Mouse (Mus musculus): ENCODE data around the gene 1700012B09Rik.

1700012B09Rik gene

GRCm38 (mm10) chr9:14739498-14740150 is 31.2 kb downstream of the 1700012B09Rik start:
- no peak for ATAC-seq (ENCODE audit: insufficient number of reproducible peaks, low FRiP score, low TSS enrichment)

GRCm38 (mm10) chr9:14730941-14731541 is 39.8 kb downstream of the 1700012B09Rik start:
- ATAC-seq (ENCODE audit: insufficient number of reproducible peaks, low FRiP score, low TSS enrichment), result no peak

- ATAC-seq (ENCODE audit: insufficient number of reproducible peaks, low FRiP score, low TSS enrichment), result no peak
These were observed 42.5 kb downstream of the 1700012B09Rik start for GRCm38 (mm10) chr9:14728365-14728764.

GRCm38 (mm10) chr9:14726629-14727028 is 44.2 kb downstream of the 1700012B09Rik start:
- ATAC-seq (ENCODE audit: insufficient number of reproducible peaks, low FRiP score, low TSS enrichment), result no peak

GRCm38 (mm10) chr9:14726005-14726404 is 44.8 kb downstream of the 1700012B09Rik start:
- no peak for ATAC-seq (ENCODE audit: insufficient number of reproducible peaks, low FRiP score, low TSS enrichment)

- no peak for ATAC-seq (ENCODE audit: insufficient number of reproducible peaks, low FRiP score, low TSS enrichment)
These were observed 45.9 kb downstream of the 1700012B09Rik start for GRCm38 (mm10) chr9:14724755-14725420.

- no peak for ATAC-seq (ENCODE audit: insufficient number of reproducible peaks, low FRiP score, low TSS enrichment)
These were observed 49.2 kb downstream of the 1700012B09Rik start for GRCm38 (mm10) chr9:14721610-14722009.

- no peak for ATAC-seq (ENCODE audit: insufficient number of reproducible peaks, low FRiP score, low TSS enrichment)
These were observed 50.4 kb downstream of the 1700012B09Rik start for GRCm38 (mm10) chr9:14720384-14720783.

- no peak for ATAC-seq (ENCODE audit: insufficient number of reproducible peaks, low FRiP score, low TSS enrichment)
These were observed 52.5 kb downstream of the 1700012B09Rik start for GRCm38 (mm10) chr9:14718332-14718691.

- no peak for ATAC-seq (ENCODE audit: insufficient number of reproducible peaks, low FRiP score, low TSS enrichment)
These were observed 53.0 kb downstream of the 1700012B09Rik start for GRCm38 (mm10) chr9:14717689-14718331.

- no peak for ATAC-seq (ENCODE audit: insufficient number of reproducible peaks, low FRiP score, low TSS enrichment)
These were observed 55.6 kb downstream of the 1700012B09Rik start for GRCm38 (mm10) chr9:14715258-14715657.

- ATAC-seq (ENCODE audit: insufficient number of reproducible peaks, low FRiP score, low TSS enrichment), result no peak
These were observed 59.9 kb downstream of the 1700012B09Rik start for GRCm38 (mm10) chr9:14710910-14711309.
